Mouse (Mus musculus): ENCODE results near the gene Guk1.
"Not testable (repeated sequence)": the region's sequence is repeated elsewhere in the genome, so short reads cannot be mapped to it uniquely, and the experiment has no call there.

The Guk1 gene

GRCm38 (mm10) chr11:59192059-59192386, at the start of gene Guk1:
Gene Guk1 (minus strand): TSS chr11:59192212.
- DNase-seq: no peak

- DNase-seq: no peak
These were observed 47.8 kb upstream of the Guk1 start for GRCm38 (mm10) chr11:59239796-59240195.

- DNase-seq: no peak
These were observed 47.4 kb upstream of the Guk1 start for GRCm38 (mm10) chr11:59239428-59239785.

- DNase-seq: peak; percentile 58
These were observed 46.8 kb upstream of the Guk1 start for GRCm38 (mm10) chr11:59238525-59239427.

GRCm38 (mm10) chr11:59232797-59233196, 40.8 kb upstream of the Guk1 start:
- DNase-seq: no peak

- DNase-seq: peak; percentile 57
These were observed 38.2 kb upstream of the Guk1 start for GRCm38 (mm10) chr11:59230144-59230760.

- peak; percentile 98 for DNase-seq
These were observed 36.3 kb upstream of the Guk1 start, which contains the start of gene Arf1 for GRCm38 (mm10) chr11:59228122-59228953. Gene Arf1 (minus strand): TSS chr11:59228270.

GRCm38 (mm10) chr11:59227604-59228121, 35.7 kb upstream of the Guk1 start:
- no peak for DNase-seq

GRCm38 (mm10) chr11:59226787-59227603, 35.0 kb upstream of the Guk1 start:
- no peak for DNase-seq

GRCm38 (mm10) chr11:59226251-59226650, 34.2 kb upstream of the Guk1 start:
- no peak for DNase-seq

GRCm38 (mm10) chr11:59225167-59225566, 33.2 kb upstream of the Guk1 start:
- no peak for DNase-seq

- no peak for DNase-seq
These were observed 32.5 kb upstream of the Guk1 start for GRCm38 (mm10) chr11:59224470-59224869.

- DNase-seq: no peak
These were observed 32.0 kb upstream of the Guk1 start for GRCm38 (mm10) chr11:59224025-59224424.

- no peak for DNase-seq
These were observed 30.3 kb upstream of the Guk1 start for GRCm38 (mm10) chr11:59222306-59222705.

- DNase-seq: no peak
These were observed 29.6 kb upstream of the Guk1 start for GRCm38 (mm10) chr11:59221604-59222003.

GRCm38 (mm10) chr11:59219064-59219463, 27.1 kb upstream of the Guk1 start:
- DNase-seq: no peak

GRCm38 (mm10) chr11:59218389-59218998, 26.5 kb upstream of the Guk1 start:
- DNase-seq: no peak

- no peak for DNase-seq
These were observed 24.9 kb upstream of the Guk1 start for GRCm38 (mm10) chr11:59216955-59217354.

- DNase-seq: no peak
These were observed 21.0 kb upstream of the Guk1 start for GRCm38 (mm10) chr11:59212892-59213494.

- not testable (repeated sequence) for DNase-seq
These were observed 20.3 kb upstream of the Guk1 start for GRCm38 (mm10) chr11:59212320-59212719.

GRCm38 (mm10) chr11:59211561-59211960, 19.5 kb upstream of the Guk1 start:
- not testable (repeated sequence) for DNase-seq

Measured in right cerebral cortex, postnatal 14 days (tissue).